Mouse (Mus musculus): ENCODE data around the gene Ccdc122. TPM values are rescaled to one million over a fixed set of nuclear protein-coding genes. Genes with fewer than 3 reads are reported as not detected.
"Not testable (repeated sequence)": the region's sequence is repeated elsewhere in the genome, so short reads cannot be mapped to it uniquely, and the experiment has no call there.

The Ccdc122 gene
- polyA plus RNA-seq (2015; fragmentation: Nextera tagmentation; extraction: Ambion mirVana) = 2.5 and 3.5 TPM in 2 replicates

DNA sequence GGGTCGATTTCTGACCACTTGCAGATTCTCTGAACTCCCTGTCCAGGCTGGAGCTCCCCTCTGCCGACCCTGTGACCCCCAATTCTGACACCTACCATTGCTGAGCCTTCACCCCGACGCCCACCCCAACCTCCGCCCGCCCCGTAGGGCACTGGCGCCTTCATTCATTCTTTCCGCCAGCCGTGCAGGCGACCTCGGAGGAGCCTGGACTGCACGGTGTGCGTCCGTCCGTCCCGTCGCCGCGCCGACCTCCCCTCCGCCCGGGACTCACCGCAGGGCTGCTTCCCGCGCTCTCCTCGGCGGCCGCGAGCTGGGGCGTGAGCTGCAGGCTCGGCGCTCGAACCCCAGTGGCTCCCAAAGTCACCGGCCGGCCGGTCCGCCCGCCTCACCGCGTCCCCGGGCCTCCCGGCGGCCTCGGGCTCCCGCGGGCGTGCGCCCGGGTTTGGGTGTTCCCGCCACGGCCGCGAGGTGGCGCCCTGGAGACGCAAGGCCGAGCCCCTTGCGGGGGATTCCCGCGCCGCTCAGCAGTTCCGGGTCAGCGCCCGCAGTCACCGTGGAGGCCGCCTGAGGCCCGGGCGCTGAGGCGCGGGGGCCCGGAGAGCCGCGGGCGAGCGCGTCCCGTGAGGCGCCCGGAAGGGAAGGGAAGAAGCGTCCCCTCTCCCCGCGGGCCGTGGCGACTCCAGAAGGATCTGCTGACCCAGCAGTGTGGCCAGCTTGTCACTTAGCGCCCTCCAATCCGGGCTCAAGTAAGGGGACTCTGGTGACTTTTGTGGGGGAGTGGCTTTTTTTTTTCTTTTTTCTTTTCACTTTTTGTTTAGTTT lies at the start of gene Ccdc122, which contains the start of gene Lacc1:
TSS of gene Ccdc122 (plus strand) at position 547 of the 821 bp plus-strand sequence.
TSS of gene Lacc1 (minus strand) at position 679 of the 821 bp plus-strand sequence.
- no peaks in the 10 kb centered on the region for H3K27me3 ChIP-seq
- H3K4me3 ChIP-seq = peak within 1 kb of the TSS; percentile 67
- H3K36me3 ChIP-seq = no peaks in the 10 kb centered on the region
- H3K4me1 ChIP-seq = 0 out of 2 replicates have a peak, but pooled peaks cover 5% of the 10 kb centered on the region
- ATAC-seq (ENCODE audit: insufficient number of reproducible peaks, insufficient read depth, low FRiP score, low TSS enrichment, low read depth) = peak; percentile 75; the same call in 1 of the 2 replicates
- H3K9ac ChIP-seq = peak within 1 kb of the TSS; percentile 81
- peak within 1 kb of the TSS; percentile 82 for H3K4me2 ChIP-seq
- WGBS = under 1% methylated on average over 85 of the region's 86 CpGs
- H3K9me3 ChIP-seq = no peaks in the 10 kb centered on the region
- peak within 1 kb of the TSS; percentile 3; the same call in 1 of the 2 replicates for H3K27ac ChIP-seq

GRCm38 (mm10) chr14:76990351-76990750 lies 46.2 kb upstream of the Ccdc122 start:
- not testable (repeated sequence) for H3K4me3 ChIP-seq; H3K9me3 ChIP-seq; H3K36me3 ChIP-seq; H3K4me2 ChIP-seq; H3K4me1 ChIP-seq; H3K9ac ChIP-seq; H3K27me3 ChIP-seq; ATAC-seq (ENCODE audit: insufficient number of reproducible peaks, insufficient read depth, low FRiP score, low TSS enrichment, low read depth); H3K27ac ChIP-seq
- WGBS = 89% methylated on average over 2 of the region's 2 CpGs

GRCm38 (mm10) chr14:77004740-77005139 lies 31.8 kb upstream of the Ccdc122 start:
- peak overlapping the region; percentile 33; the same call in 1 of the 2 replicates for H3K27ac ChIP-seq
- H3K27me3 ChIP-seq = no peaks in the 10 kb centered on the region
- H3K9ac ChIP-seq = peak overlapping the region; percentile 2; the same call in 1 of the 2 replicates
- 55% methylated on average over 8 of the region's 8 CpGs for WGBS
- H3K36me3 ChIP-seq = no peaks in the 10 kb centered on the region
- H3K4me3 ChIP-seq = no peak overlapping the region
- ATAC-seq (ENCODE audit: insufficient number of reproducible peaks, insufficient read depth, low FRiP score, low TSS enrichment, low read depth) = no peak
- H3K4me1 ChIP-seq = peaks cover 17% of the 10 kb centered on the region
- no peak overlapping the region for H3K4me2 ChIP-seq
- no peaks in the 10 kb centered on the region for H3K9me3 ChIP-seq

DNA sequence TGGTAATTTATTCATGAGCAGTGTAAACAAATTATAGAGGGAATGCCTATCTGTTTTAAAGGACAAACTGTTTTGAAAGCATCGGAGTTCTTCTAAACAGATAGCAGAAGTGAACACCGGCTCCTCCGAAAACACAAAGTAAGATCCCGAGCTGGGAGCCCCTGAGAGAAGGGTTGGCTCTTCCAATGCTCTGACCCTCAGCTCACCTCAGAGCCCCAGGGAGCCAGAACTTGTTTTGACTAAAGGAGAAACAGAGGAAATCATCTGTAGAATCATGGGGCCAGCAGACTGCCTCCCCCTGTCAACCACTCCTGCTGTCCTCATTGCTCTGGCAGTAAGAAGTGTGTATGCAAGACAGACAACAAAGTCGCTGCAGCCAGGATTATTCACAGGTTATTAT lies 31.0 kb upstream of the Ccdc122 start:
- no peak overlapping the region for H3K27ac ChIP-seq
- ATAC-seq (ENCODE audit: insufficient number of reproducible peaks, insufficient read depth, low FRiP score, low TSS enrichment, low read depth) = no peak

GRCm38 (mm10) chr14:77008238-77008637 lies 28.3 kb upstream of the Ccdc122 start:
- no peak overlapping the region for H3K4me3 ChIP-seq
- no peak for ATAC-seq (ENCODE audit: insufficient number of reproducible peaks, insufficient read depth, low FRiP score, low TSS enrichment, low read depth)
- no peaks in the 10 kb centered on the region for H3K27me3 ChIP-seq
- H3K36me3 ChIP-seq = no peaks in the 10 kb centered on the region
- H3K9me3 ChIP-seq = no peaks in the 10 kb centered on the region
- no peak overlapping the region for H3K9ac ChIP-seq
- 18% methylated on average over 3 of the region's 3 CpGs for WGBS
- no peak overlapping the region for H3K4me2 ChIP-seq
- H3K4me1 ChIP-seq = peaks cover 17% of the 10 kb centered on the region
- H3K27ac ChIP-seq = no peak overlapping the region

More for the DNA sequence above, 31.0 kb upstream of the Ccdc122 start:
- 72% methylated on average over 5 of the region's 5 CpGs for WGBS
- Histone ChIP-seq H3K4me3 (no peak overlapping the region), H3K27me3 (no peaks in the 10 kb centered on the region), H3K36me3 (no peaks in the 10 kb centered on the region), H3K9me3 (no peaks in the 10 kb centered on the region), H3K4me1 (peaks cover 17% of the 10 kb centered on the region), H3K4me2 (no peak overlapping the region), H3K9ac (no peak overlapping the region)

DNA sequence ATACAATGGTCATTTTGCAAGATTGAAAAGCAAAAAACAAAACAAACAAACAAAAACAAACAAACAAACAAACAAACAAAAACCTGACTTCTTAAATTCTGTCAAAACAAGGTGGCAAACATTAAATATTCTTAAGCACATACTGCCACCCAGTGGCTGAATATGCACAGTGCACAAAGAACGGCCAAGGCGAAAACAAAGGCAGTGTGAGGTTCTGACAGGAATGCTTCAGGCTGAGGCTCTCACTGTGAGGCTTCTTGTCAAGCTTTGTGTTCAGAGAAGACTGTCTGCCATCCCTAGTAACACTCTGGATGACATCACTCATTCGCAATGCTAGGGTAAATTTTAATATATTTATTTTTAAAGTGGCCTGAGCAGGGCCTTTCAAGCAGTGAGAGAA lies 24.8 kb upstream of the Ccdc122 start:
- Histone ChIP-seq H3K4me1 (peaks cover 5% of the 10 kb centered on the region), H3K36me3 (no peaks in the 10 kb centered on the region), H3K9ac (no peak overlapping the region), H3K9me3 (no peaks in the 10 kb centered on the region), H3K27ac (no peak overlapping the region), H3K27me3 (no peaks in the 10 kb centered on the region), H3K4me2 (no peak overlapping the region), H3K4me3 (no peak overlapping the region)
- ATAC-seq (ENCODE audit: insufficient number of reproducible peaks, insufficient read depth, low FRiP score, low TSS enrichment, low read depth) = no peak
- 3% methylated on average over 3 of the region's 3 CpGs for WGBS

DNA sequence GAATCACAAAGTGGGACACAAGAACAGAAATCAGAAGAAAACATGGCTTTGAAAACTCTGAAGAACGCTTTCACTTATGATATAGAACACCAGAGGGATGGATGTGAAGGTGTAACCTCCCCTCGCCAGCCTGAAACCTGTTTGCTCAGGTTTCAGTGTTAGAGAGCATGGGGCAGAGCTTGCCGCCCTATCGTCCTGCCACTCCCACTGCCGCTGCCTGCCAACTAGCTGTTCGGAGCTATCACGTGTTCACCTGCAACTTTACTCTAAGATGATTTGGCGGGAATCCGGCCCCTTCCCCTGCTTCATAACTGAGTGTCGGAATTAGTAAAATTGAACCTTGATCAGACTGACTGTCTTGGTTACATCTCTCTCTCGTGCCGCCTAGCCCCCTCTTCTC lies 19.8 kb upstream of the Ccdc122 start:
- not testable (repeated sequence) for H3K4me3 ChIP-seq

GRCm38 (mm10) chr14:77017211-77017610 lies 19.4 kb upstream of the Ccdc122 start:
- Histone ChIP-seq H3K27me3 (no peaks in the 10 kb centered on the region), H3K36me3 (no peaks in the 10 kb centered on the region), H3K4me2 (no peak overlapping the region), H3K9me3 (no peaks in the 10 kb centered on the region), H3K4me1 (peaks cover 11% of the 10 kb centered on the region), H3K9ac (no peak overlapping the region), H3K4me3 (no peak overlapping the region), H3K27ac (no peak overlapping the region)
- no peak for ATAC-seq (ENCODE audit: insufficient number of reproducible peaks, insufficient read depth, low FRiP score, low TSS enrichment, low read depth)
- WGBS = 75% methylated on average over 6 of the region's 6 CpGs

More for the DNA sequence above, 19.8 kb upstream of the Ccdc122 start:
- H3K4me1 ChIP-seq = peaks cover 11% of the 10 kb centered on the region
- H3K36me3 ChIP-seq; H3K4me2 ChIP-seq; H3K27me3 ChIP-seq; H3K9ac ChIP-seq; H3K27ac ChIP-seq; ATAC-seq (ENCODE audit: insufficient number of reproducible peaks, insufficient read depth, low FRiP score, low TSS enrichment, low read depth); H3K9me3 ChIP-seq: not testable (repeated sequence)
- 39% methylated on average over 12 of the region's 12 CpGs for WGBS

- Histone ChIP-seq H3K27me3 (no peaks in the 10 kb centered on the region), H3K27ac (no peak overlapping the region), H3K9me3 (no peaks in the 10 kb centered on the region), H3K4me3 (no peak overlapping the region), H3K4me1 (peaks cover 5% of the 10 kb centered on the region), H3K4me2 (no peak overlapping the region), H3K36me3 (no peaks in the 10 kb centered on the region), H3K9ac (no peak overlapping the region)
- WGBS = 83% methylated on average over 3 of the region's 3 CpGs
- ATAC-seq (ENCODE audit: insufficient number of reproducible peaks, insufficient read depth, low FRiP score, low TSS enrichment, low read depth) = no peak
Measured at GRCm38 (mm10) chr14:77024499-77024898, 12.1 kb upstream of the Ccdc122 start.

DNA sequence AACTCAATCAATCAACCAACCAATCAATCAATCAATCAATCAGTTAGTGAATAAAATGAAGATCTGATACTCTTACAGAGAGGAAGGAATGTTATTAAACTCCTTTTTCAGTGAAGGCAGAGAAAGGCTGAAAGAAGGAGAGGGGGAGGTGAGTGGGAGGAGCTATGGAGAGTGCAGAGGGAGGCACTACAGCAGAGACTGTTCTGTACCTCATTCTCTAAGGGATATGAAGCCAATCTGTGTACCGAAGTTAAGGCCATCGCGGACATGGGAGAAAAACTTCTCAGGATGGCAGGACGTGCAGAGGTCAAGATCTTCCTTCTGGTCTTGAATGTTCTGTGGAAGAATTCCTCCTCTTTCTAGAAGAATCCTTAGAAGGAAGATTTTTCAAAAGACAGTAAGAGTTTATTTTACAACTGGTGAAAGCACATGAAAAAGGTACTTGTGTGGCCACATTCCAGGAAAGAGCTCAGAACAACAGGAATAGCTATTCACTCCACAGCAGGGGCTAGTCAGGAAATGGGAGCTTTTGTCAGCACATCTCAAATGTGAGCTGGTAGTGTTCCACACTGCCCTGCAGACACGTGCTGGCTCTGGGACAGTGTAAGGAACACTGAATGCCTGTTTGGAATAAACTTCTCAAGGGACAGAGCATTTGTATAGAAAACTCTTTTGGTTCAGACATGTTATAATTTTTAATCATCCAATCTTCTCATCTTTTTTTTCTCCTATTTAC lies 7.1 kb upstream of the Ccdc122 start:
- ATAC-seq (ENCODE audit: insufficient number of reproducible peaks, insufficient read depth, low FRiP score, low TSS enrichment, low read depth) = no peak
- WGBS = 40% methylated on average over 5 of the region's 5 CpGs
- Histone ChIP-seq H3K36me3 (no peaks in the 10 kb centered on the region), H3K4me3 (no peak overlapping the region), H3K4me1 (peaks cover 11% of the 10 kb centered on the region), H3K9me3 (no peaks in the 10 kb centered on the region), H3K9ac (no peak overlapping the region), H3K27me3 (no peaks in the 10 kb centered on the region), H3K4me2 (no peak overlapping the region), H3K27ac (peak overlapping the region; percentile 44)

DNA sequence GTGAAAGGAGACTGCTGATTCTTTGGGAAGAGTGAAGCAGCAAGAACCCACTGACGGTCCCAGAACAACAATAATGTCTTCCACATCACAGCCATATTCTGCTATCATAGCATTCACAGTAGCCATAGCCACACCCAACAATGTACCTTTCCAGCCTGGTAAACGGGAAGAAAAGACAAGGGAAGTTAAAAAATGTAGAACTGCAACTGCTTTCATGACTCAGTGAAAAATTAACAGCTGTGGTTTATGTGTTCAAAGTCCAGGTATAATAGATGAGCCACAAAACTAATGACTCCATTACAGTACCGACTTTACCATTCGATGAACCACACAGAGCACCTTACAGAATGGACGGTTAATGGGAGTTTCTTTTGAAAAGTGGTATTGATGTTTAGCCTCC lies 5.8 kb upstream of the Ccdc122 start:
- H3K4me1 ChIP-seq = peaks cover 13% of the 10 kb centered on the region
- no peak overlapping the region for H3K4me3 ChIP-seq
- H3K9me3 ChIP-seq = no peaks in the 10 kb centered on the region
- no peaks in the 10 kb centered on the region for H3K27me3 ChIP-seq
- no peaks in the 10 kb centered on the region for H3K36me3 ChIP-seq
- no peak overlapping the region for H3K27ac ChIP-seq
- H3K4me2 ChIP-seq = no peak overlapping the region
- ATAC-seq (ENCODE audit: insufficient number of reproducible peaks, insufficient read depth, low FRiP score, low TSS enrichment, low read depth) = no peak
- WGBS = 90% methylated on average over 5 of the region's 5 CpGs
- H3K9ac ChIP-seq = no peak overlapping the region

Data from embryonic facial prominence, embryonic 13.5 days (tissue).